Mouse (Mus musculus): ENCODE data around the gene Sgta. TPM values are rescaled to one million over a fixed set of nuclear protein-coding genes. Genes with fewer than 3 reads are reported as not detected.
A peak's percentile ranks its signal among the peaks of the same experiment; 100 is the strongest.

Gene Sgta
- polyA plus RNA-seq (2014; fragmentation: Nextera tagmentation; extraction: Ambion mirVana): 162 and 164 TPM in 2 replicates

GRCm38 (mm10) chr10:81059603-81060543, at the start of gene Sgta:
TSS of gene Sgta (minus strand) at chr10:81060181.
- Histone ChIP-seq H3K9me3 (ENCODE audit: control insufficient read depth, low read depth, low read length) (no peaks in the 10 kb centered on the region), H3K36me3 (ENCODE audit: control insufficient read depth, insufficient read depth, low read length) (no peaks in the 10 kb centered on the region), H3K27me3 (ENCODE audit: control insufficient read depth, insufficient read depth, low read length) (no peaks in the 10 kb centered on the region), H3K27ac (ENCODE audit: low read length) (no peak within 1 kb of the TSS), H3K4me1 (ENCODE audit: control insufficient read depth, insufficient read depth, low read length) (peaks cover 12% of the 10 kb centered on the region), H3K4me3 (ENCODE audit: low read depth, low read length) (peak within 1 kb of the TSS; percentile 84), H3K4me2 (replicated peaks; ENCODE audit: low read depth, low read length) (peak within 1 kb of the TSS; percentile 89), H3K9ac (replicated peaks; ENCODE audit: low read depth, low read length) (peak within 1 kb of the TSS; percentile 75)
- 0% methylated on average over 48 of the region's 48 CpGs for WGBS
- peak; percentile 94 for ATAC-seq (ENCODE audit: insufficient number of reproducible peaks, insufficient read depth, low FRiP score, low read depth)

GRCm38 (mm10) chr10:81106113-81106721, 46.2 kb upstream of the Sgta start:
- Histone ChIP-seq H3K4me2 (replicated peaks; ENCODE audit: low read depth, low read length) (peak overlapping the region; percentile 42), H3K27me3 (ENCODE audit: control insufficient read depth, insufficient read depth, low read length) (no peaks in the 10 kb centered on the region), H3K4me3 (ENCODE audit: low read depth, low read length) (peak overlapping the region; percentile 84), H3K9me3 (ENCODE audit: control insufficient read depth, low read depth, low read length) (no peaks in the 10 kb centered on the region), H3K9ac (replicated peaks; ENCODE audit: low read depth, low read length) (peak overlapping the region; percentile 85), H3K4me1 (ENCODE audit: control insufficient read depth, insufficient read depth, low read length) (peaks cover 10% of the 10 kb centered on the region), H3K36me3 (ENCODE audit: control insufficient read depth, insufficient read depth, low read length) (peaks cover 23% of the 10 kb centered on the region), H3K27ac (ENCODE audit: low read length) (peak overlapping the region; percentile 99)
- ATAC-seq (ENCODE audit: insufficient number of reproducible peaks, insufficient read depth, low FRiP score, low read depth): peak; percentile 87
- under 1% methylated on average over 35 of the region's 35 CpGs for WGBS

- ATAC-seq (ENCODE audit: insufficient number of reproducible peaks, insufficient read depth, low FRiP score, low read depth): peak; percentile 95
- peaks cover 17% of the 10 kb centered on the region for H3K36me3 ChIP-seq (ENCODE audit: control insufficient read depth, insufficient read depth, low read length)
- H3K4me1 ChIP-seq (ENCODE audit: control insufficient read depth, insufficient read depth, low read length): peaks cover 10% of the 10 kb centered on the region
- H3K4me2 ChIP-seq (replicated peaks; ENCODE audit: low read depth, low read length): peak within 1 kb of the TSS; percentile 49
- under 1% methylated on average over 54 of the region's 56 CpGs for WGBS
- no peaks in the 10 kb centered on the region for H3K9me3 ChIP-seq (ENCODE audit: control insufficient read depth, low read depth, low read length)
- peak within 1 kb of the TSS; percentile 99 for H3K27ac ChIP-seq (ENCODE audit: low read length)
- peak within 1 kb of the TSS; percentile 85 for H3K9ac ChIP-seq (replicated peaks; ENCODE audit: low read depth, low read length)
- H3K4me3 ChIP-seq (ENCODE audit: low read depth, low read length): peak within 1 kb of the TSS; percentile 84
- H3K27me3 ChIP-seq (ENCODE audit: control insufficient read depth, insufficient read depth, low read length): no peaks in the 10 kb centered on the region
These were observed 45.7 kb upstream of the Sgta start, which contains the start of gene Map2k2 for GRCm38 (mm10) chr10:81105565-81106112. TSS of gene Map2k2 (plus strand) at chr10:81105915.

GRCm38 (mm10) chr10:81094931-81095678, 35.1 kb upstream of the Sgta start:
- H3K9me3 ChIP-seq (ENCODE audit: control insufficient read depth, low read depth, low read length): no peaks in the 10 kb centered on the region
- ATAC-seq (ENCODE audit: insufficient number of reproducible peaks, insufficient read depth, low FRiP score, low read depth): peak; percentile 31; the same call in 1 of the 2 replicates
- H3K4me3 ChIP-seq (ENCODE audit: low read depth, low read length): no peak overlapping the region
- H3K9ac ChIP-seq (replicated peaks; ENCODE audit: low read depth, low read length): no peak overlapping the region
- H3K4me1 ChIP-seq (ENCODE audit: control insufficient read depth, insufficient read depth, low read length): no peaks in the 10 kb centered on the region
- no peak overlapping the region for H3K27ac ChIP-seq (ENCODE audit: low read length)
- H3K36me3 ChIP-seq (ENCODE audit: control insufficient read depth, insufficient read depth, low read length): no peaks in the 10 kb centered on the region
- H3K27me3 ChIP-seq (ENCODE audit: control insufficient read depth, insufficient read depth, low read length): no peaks in the 10 kb centered on the region
- 59% methylated on average over 9 of the region's 9 CpGs for WGBS
- H3K4me2 ChIP-seq (replicated peaks; ENCODE audit: low read depth, low read length): no peak overlapping the region

- H3K4me3 ChIP-seq (ENCODE audit: low read depth, low read length): no peak overlapping the region
- H3K27ac ChIP-seq (ENCODE audit: low read length): no peak overlapping the region
- no peak overlapping the region for H3K9ac ChIP-seq (replicated peaks; ENCODE audit: low read depth, low read length)
- no peaks in the 10 kb centered on the region for H3K27me3 ChIP-seq (ENCODE audit: control insufficient read depth, insufficient read depth, low read length)
- no peak; the same call in 1 of the 2 replicates for ATAC-seq (ENCODE audit: insufficient number of reproducible peaks, insufficient read depth, low FRiP score, low read depth)
- no peak overlapping the region for H3K4me2 ChIP-seq (replicated peaks; ENCODE audit: low read depth, low read length)
- 42% methylated on average over 22 of the region's 22 CpGs for WGBS
- H3K4me1 ChIP-seq (ENCODE audit: control insufficient read depth, insufficient read depth, low read length): no peaks in the 10 kb centered on the region
- H3K36me3 ChIP-seq (ENCODE audit: control insufficient read depth, insufficient read depth, low read length): no peaks in the 10 kb centered on the region; the same call in 1 of the 2 replicates
- H3K9me3 ChIP-seq (ENCODE audit: control insufficient read depth, low read depth, low read length): no peaks in the 10 kb centered on the region
These were observed 32.7 kb upstream of the Sgta start for GRCm38 (mm10) chr10:81092465-81093250.

- H3K4me3 ChIP-seq (ENCODE audit: low read depth, low read length): no peak overlapping the region
- no peak for ATAC-seq (ENCODE audit: insufficient number of reproducible peaks, insufficient read depth, low FRiP score, low read depth)
- no peaks in the 10 kb centered on the region; the same call in 1 of the 2 replicates for H3K36me3 ChIP-seq (ENCODE audit: control insufficient read depth, insufficient read depth, low read length)
- no peaks in the 10 kb centered on the region for H3K4me1 ChIP-seq (ENCODE audit: control insufficient read depth, insufficient read depth, low read length)
- no peak overlapping the region for H3K9ac ChIP-seq (replicated peaks; ENCODE audit: low read depth, low read length)
- no peak overlapping the region for H3K27ac ChIP-seq (ENCODE audit: low read length)
- H3K9me3 ChIP-seq (ENCODE audit: control insufficient read depth, low read depth, low read length): no peaks in the 10 kb centered on the region
- no peaks in the 10 kb centered on the region for H3K27me3 ChIP-seq (ENCODE audit: control insufficient read depth, insufficient read depth, low read length)
- WGBS: 72% methylated on average over 7 of the region's 7 CpGs
- H3K4me2 ChIP-seq (replicated peaks; ENCODE audit: low read depth, low read length): no peak overlapping the region
These were observed 30.6 kb upstream of the Sgta start for GRCm38 (mm10) chr10:81090621-81091020.

GRCm38 (mm10) chr10:81089216-81089615, 29.2 kb upstream of the Sgta start:
- WGBS: 48% methylated on average over 2 of the region's 2 CpGs
- Histone ChIP-seq H3K27me3 (ENCODE audit: control insufficient read depth, insufficient read depth, low read length) (no peaks in the 10 kb centered on the region), H3K9ac (replicated peaks; ENCODE audit: low read depth, low read length) (no peak overlapping the region), H3K4me2 (replicated peaks; ENCODE audit: low read depth, low read length) (no peak overlapping the region), H3K4me3 (ENCODE audit: low read depth, low read length) (no peak overlapping the region), H3K9me3 (ENCODE audit: control insufficient read depth, low read depth, low read length) (no peaks in the 10 kb centered on the region), H3K36me3 (ENCODE audit: control insufficient read depth, insufficient read depth, low read length) (no peaks in the 10 kb centered on the region; the same call in 1 of the 2 replicates), H3K4me1 (ENCODE audit: control insufficient read depth, insufficient read depth, low read length) (no peaks in the 10 kb centered on the region), H3K27ac (ENCODE audit: low read length) (no peak overlapping the region)
- no peak for ATAC-seq (ENCODE audit: insufficient number of reproducible peaks, insufficient read depth, low FRiP score, low read depth)
